Mouse (Mus musculus): ENCODE data around the gene Prkd1. TPM values are rescaled to one million over a fixed set of nuclear protein-coding genes. Genes with fewer than 3 reads are reported as not detected.
A peak's percentile ranks its signal among the peaks of the same experiment; 100 is the strongest.
"Not testable (repeated sequence)": the region's sequence is repeated elsewhere in the genome, so short reads cannot be mapped to it uniquely, and the experiment has no call there.

Gene Prkd1
- polyA plus RNA-seq (2014; fragmentation: Nextera tagmentation; extraction: Ambion mirVana), result 8.9 and 10.1 TPM in 2 replicates

DNA sequence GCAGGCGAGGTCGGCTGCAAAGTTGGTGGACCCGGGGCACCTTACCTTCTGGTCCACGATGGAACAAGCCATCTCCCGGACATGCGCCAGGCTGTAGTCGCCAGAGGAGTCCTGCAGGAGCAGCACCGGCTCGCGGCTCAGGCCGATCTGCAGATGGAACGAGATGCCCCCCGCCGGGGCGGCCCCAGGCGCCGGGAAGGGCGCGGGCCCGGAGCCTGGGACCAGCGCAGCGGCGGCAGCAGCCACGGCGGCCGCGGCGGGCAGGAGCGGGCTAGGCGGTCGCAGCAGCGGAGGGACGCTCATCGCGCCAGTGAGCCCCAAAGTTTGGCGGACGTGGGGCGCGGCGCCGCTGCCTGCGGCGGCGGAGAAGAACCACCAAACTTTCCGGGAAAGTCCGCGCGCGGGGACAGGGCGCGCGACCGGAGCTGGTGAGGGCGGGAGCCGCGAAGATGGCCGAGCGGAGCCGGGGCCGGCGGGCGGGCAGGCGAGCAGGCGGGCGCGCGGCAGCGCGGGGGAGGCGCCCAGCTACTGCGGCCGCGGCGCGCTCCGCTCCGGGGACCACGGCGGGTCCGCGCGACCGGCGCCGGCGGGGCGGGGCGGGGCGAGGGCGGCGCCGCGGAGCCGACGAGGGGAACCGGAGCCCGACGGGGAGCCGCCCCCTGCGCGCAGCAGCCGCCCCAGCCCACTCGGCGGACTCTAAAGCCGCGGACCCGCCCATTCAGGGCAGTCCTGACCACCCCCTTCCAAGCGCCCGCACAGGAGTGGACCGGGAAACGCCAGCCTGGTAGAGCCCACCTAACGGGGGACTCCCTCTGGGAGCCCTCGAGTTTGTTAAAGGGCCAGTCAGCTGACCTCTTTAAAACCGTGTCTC lies at the start of gene Prkd1:
TSS of gene Prkd1 (minus strand) at position 428 of the 871 bp plus-strand sequence.
- H3K4me1 ChIP-seq (ENCODE audit: control insufficient read depth, insufficient read depth, low read length), result no peaks in the 10 kb centered on the region
- peak within 1 kb of the TSS; percentile 85 for H3K4me3 ChIP-seq (ENCODE audit: low read depth, low read length)
- no peaks in the 10 kb centered on the region for H3K27me3 ChIP-seq (ENCODE audit: control insufficient read depth, insufficient read depth, low read length)
- H3K9ac ChIP-seq (replicated peaks; ENCODE audit: low read depth, low read length), result peak within 1 kb of the TSS; percentile 73
- H3K27ac ChIP-seq (ENCODE audit: low read length), result peak within 1 kb of the TSS; percentile 66
- peak within 1 kb of the TSS; percentile 66 for H3K4me2 ChIP-seq (replicated peaks; ENCODE audit: low read depth, low read length)
- H3K9me3 ChIP-seq (ENCODE audit: control insufficient read depth, low read depth, low read length), result no peaks in the 10 kb centered on the region
- WGBS, result under 1% methylated on average over 77 of the region's 114 CpGs
- H3K36me3 ChIP-seq (ENCODE audit: control insufficient read depth, insufficient read depth, low read length), result no peaks in the 10 kb centered on the region
- ATAC-seq (ENCODE audit: insufficient number of reproducible peaks, insufficient read depth, low FRiP score, low read depth), result peak; percentile 95

DNA sequence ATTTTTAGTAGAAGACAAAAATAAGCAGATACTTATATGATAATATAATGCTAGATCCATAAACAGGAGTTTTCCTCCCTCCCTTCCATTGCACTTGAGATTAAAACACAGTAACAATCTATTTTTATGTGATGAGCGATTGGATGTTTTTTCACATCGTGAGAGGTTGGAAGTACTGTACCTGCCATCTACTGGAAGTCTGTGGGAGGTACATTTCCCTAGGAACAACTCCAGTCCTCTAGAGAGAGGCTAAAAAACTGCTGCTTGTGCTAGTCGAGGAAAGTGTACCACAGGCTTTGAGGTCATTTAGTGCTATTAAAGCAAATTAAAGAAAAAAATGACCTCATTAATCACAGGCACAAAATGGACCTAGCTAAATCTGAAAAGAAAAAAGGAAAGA lies 48.6 kb upstream of the Prkd1 start:
- Histone ChIP-seq H3K4me1 (ENCODE audit: control insufficient read depth, insufficient read depth, low read length) (no peaks in the 10 kb centered on the region), H3K36me3 (ENCODE audit: control insufficient read depth, insufficient read depth, low read length) (no peaks in the 10 kb centered on the region), H3K27ac (ENCODE audit: low read length) (no peak overlapping the region), H3K9me3 (ENCODE audit: control insufficient read depth, low read depth, low read length) (no peaks in the 10 kb centered on the region), H3K4me2 (replicated peaks; ENCODE audit: low read depth, low read length) (no peak overlapping the region), H3K4me3 (ENCODE audit: low read depth, low read length) (no peak overlapping the region), H3K27me3 (ENCODE audit: control insufficient read depth, insufficient read depth, low read length) (no peaks in the 10 kb centered on the region), H3K9ac (replicated peaks; ENCODE audit: low read depth, low read length) (no peak overlapping the region)
- WGBS, result 14% methylated on average over 3 of the region's 3 CpGs
- no peak for ATAC-seq (ENCODE audit: insufficient number of reproducible peaks, insufficient read depth, low FRiP score, low read depth)

DNA sequence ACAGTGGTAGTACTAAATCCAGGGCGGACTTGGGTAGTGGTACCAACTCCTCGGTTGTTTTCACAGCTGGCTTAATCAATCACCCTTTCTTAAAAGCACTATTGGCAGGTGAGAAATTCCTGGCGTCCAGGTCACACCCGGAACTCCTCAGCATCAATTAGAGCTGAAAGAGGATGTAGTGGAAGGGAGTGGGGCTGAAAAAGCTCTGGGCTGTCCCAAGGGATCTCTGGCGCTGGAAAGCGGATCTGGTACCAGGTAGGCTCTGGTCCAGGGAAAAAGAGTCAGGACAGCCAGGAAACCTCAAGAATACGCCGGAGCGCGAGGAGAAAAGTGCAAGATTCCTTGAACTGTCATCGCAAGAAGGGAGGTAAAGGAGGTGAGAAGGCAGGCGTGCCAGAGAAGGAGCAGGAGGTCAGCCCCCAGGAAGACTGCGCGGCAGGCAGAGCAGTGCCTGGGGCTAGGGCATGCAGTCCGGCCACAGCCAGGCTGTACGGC lies 675 bp downstream of the Prkd1 start:
- Histone ChIP-seq H3K9me3 (ENCODE audit: control insufficient read depth, low read depth, low read length) (no peaks in the 10 kb centered on the region), H3K4me3 (ENCODE audit: low read depth, low read length) (peak overlapping the region; percentile 85), H3K27me3 (ENCODE audit: control insufficient read depth, insufficient read depth, low read length) (no peaks in the 10 kb centered on the region), H3K36me3 (ENCODE audit: control insufficient read depth, insufficient read depth, low read length) (no peaks in the 10 kb centered on the region), H3K9ac (replicated peaks; ENCODE audit: low read depth, low read length) (peak overlapping the region; percentile 73), H3K27ac (ENCODE audit: low read length) (peak overlapping the region; percentile 66), H3K4me2 (replicated peaks; ENCODE audit: low read depth, low read length) (peak overlapping the region; percentile 66), H3K4me1 (ENCODE audit: control insufficient read depth, insufficient read depth, low read length) (no peaks in the 10 kb centered on the region)
- peak; percentile 54 for ATAC-seq (ENCODE audit: insufficient number of reproducible peaks, insufficient read depth, low FRiP score, low read depth)
- 1% methylated on average over 16 of the region's 16 CpGs for WGBS

DNA sequence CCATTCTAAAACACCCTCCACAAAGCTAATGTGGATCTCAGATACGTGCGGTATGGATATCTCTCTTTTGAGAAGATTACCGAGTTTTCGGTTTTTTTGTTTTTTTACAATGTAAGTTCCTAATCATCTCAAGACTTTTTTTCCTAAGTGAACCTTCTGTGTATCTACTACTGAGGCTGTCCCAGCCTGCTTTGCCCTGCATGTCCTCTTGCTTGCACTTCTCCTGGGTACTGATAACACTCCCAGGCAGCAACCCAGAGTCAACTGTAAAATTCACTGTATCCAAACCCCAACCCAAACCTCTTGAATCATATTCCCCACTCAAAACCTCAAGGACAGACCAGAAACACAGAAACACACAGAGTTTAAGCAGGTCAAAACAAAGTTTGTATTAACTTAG lies 2.0 kb downstream of the Prkd1 start:
- Histone ChIP-seq H3K4me3 (ENCODE audit: low read depth, low read length) (no peak overlapping the region), H3K4me2 (replicated peaks; ENCODE audit: low read depth, low read length) (0 out of 2 replicates have a peak overlapping the region, but pooled peaks have one; percentile 66), H3K27me3 (ENCODE audit: control insufficient read depth, insufficient read depth, low read length) (no peaks in the 10 kb centered on the region), H3K9me3 (ENCODE audit: control insufficient read depth, low read depth, low read length) (no peaks in the 10 kb centered on the region), H3K36me3 (ENCODE audit: control insufficient read depth, insufficient read depth, low read length) (no peaks in the 10 kb centered on the region), H3K27ac (ENCODE audit: low read length) (no peak overlapping the region), H3K4me1 (ENCODE audit: control insufficient read depth, insufficient read depth, low read length) (no peaks in the 10 kb centered on the region), H3K9ac (replicated peaks; ENCODE audit: low read depth, low read length) (no peak overlapping the region)
- ATAC-seq (ENCODE audit: insufficient number of reproducible peaks, insufficient read depth, low FRiP score, low read depth), result no peak
- 89% methylated on average over 4 of the region's 4 CpGs for WGBS

DNA sequence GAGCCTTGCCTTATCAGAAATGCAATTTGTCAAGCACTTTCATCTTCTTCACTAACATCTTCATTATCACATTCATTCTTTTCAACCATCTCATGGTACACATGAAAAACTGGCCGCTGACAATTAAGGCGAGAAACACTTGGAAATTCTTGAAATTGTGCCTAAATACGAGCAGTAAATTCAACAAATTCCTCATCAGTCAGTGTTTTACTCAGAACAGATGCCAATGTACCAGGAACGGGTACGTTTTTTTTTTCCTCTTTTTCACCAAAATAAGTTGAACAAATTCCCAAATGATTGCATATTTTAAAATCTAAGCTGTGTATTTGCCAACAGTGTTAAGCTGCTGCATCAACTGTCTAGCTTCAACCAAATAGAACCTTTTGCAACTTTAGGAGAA lies 6.2 kb downstream of the Prkd1 start:
- Histone ChIP-seq H3K4me3 (ENCODE audit: low read depth, low read length) (no peak overlapping the region), H3K27ac (ENCODE audit: low read length) (no peak overlapping the region), H3K36me3 (ENCODE audit: control insufficient read depth, insufficient read depth, low read length) (no peaks in the 10 kb centered on the region), H3K9ac (replicated peaks; ENCODE audit: low read depth, low read length) (no peak overlapping the region), H3K27me3 (ENCODE audit: control insufficient read depth, insufficient read depth, low read length) (no peaks in the 10 kb centered on the region), H3K4me1 (ENCODE audit: control insufficient read depth, insufficient read depth, low read length) (no peaks in the 10 kb centered on the region), H3K4me2 (replicated peaks; ENCODE audit: low read depth, low read length) (no peak overlapping the region), H3K9me3 (ENCODE audit: control insufficient read depth, low read depth, low read length) (no peaks in the 10 kb centered on the region)
- WGBS, result 67% methylated on average over 5 of the region's 5 CpGs
- ATAC-seq (ENCODE audit: insufficient number of reproducible peaks, insufficient read depth, low FRiP score, low read depth), result no peak

DNA sequence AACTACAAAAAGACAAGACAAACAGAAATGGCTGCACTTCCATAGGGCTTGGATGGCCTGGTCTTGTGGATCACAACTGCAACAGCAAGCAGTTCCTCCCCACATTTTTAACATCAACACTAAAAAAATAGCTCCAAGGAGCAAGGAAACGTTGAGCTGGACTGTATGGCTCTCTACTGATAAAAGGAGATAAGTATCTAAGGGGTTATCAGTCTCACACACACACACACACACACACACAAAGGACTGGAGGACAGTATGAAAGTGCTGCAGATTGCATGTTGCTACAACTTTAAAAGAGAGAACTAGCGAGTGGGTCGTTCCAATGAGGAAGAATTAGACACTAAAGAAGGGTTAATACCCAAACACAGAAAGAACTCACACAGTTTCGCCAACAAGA lies 8.7 kb downstream of the Prkd1 start:
- WGBS, result 76% methylated on average over 4 of the region's 4 CpGs
- no peaks in the 10 kb centered on the region for H3K27me3 ChIP-seq (ENCODE audit: control insufficient read depth, insufficient read depth, low read length)
- ATAC-seq (ENCODE audit: insufficient number of reproducible peaks, insufficient read depth, low FRiP score, low read depth), result no peak
- H3K4me2 ChIP-seq (replicated peaks; ENCODE audit: low read depth, low read length), result no peak overlapping the region
- no peaks in the 10 kb centered on the region for H3K36me3 ChIP-seq (ENCODE audit: control insufficient read depth, insufficient read depth, low read length)
- no peaks in the 10 kb centered on the region for H3K9me3 ChIP-seq (ENCODE audit: control insufficient read depth, low read depth, low read length)
- no peak overlapping the region for H3K4me3 ChIP-seq (ENCODE audit: low read depth, low read length)
- H3K27ac ChIP-seq (ENCODE audit: low read length), result no peak overlapping the region
- H3K9ac ChIP-seq (replicated peaks; ENCODE audit: low read depth, low read length), result no peak overlapping the region
- H3K4me1 ChIP-seq (ENCODE audit: control insufficient read depth, insufficient read depth, low read length), result no peaks in the 10 kb centered on the region

DNA sequence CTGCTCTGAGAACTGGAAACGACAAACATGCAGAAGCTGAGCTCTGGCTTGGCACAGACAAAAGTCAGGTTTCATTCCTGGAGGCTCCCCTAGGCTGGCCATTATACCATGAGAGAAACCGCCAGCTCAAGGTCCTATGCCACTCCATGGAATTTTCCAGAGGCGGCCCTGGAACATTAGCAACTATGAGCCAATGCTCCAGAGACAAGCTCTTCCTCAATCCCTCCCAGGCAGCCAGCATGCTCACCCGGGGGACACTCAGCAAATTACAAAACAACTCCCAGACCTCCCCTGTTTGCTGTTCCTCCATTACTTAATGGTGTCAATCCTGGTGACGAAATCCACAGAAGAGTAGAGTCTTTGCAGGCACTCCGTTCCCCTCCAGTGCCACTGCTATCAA lies 14.5 kb downstream of the Prkd1 start:
- ATAC-seq (ENCODE audit: insufficient number of reproducible peaks, insufficient read depth, low FRiP score, low read depth), result no peak
- H3K9me3 ChIP-seq (ENCODE audit: control insufficient read depth, low read depth, low read length), result no peaks in the 10 kb centered on the region
- no peak overlapping the region for H3K9ac ChIP-seq (replicated peaks; ENCODE audit: low read depth, low read length)
- no peaks in the 10 kb centered on the region for H3K4me1 ChIP-seq (ENCODE audit: control insufficient read depth, insufficient read depth, low read length)
- no peak overlapping the region for H3K27ac ChIP-seq (ENCODE audit: low read length)
- H3K27me3 ChIP-seq (ENCODE audit: control insufficient read depth, insufficient read depth, low read length), result no peaks in the 10 kb centered on the region
- H3K36me3 ChIP-seq (ENCODE audit: control insufficient read depth, insufficient read depth, low read length), result no peaks in the 10 kb centered on the region
- 60% methylated on average over 6 of the region's 6 CpGs for WGBS
- no peak overlapping the region for H3K4me3 ChIP-seq (ENCODE audit: low read depth, low read length)
- no peak overlapping the region for H3K4me2 ChIP-seq (replicated peaks; ENCODE audit: low read depth, low read length)

DNA sequence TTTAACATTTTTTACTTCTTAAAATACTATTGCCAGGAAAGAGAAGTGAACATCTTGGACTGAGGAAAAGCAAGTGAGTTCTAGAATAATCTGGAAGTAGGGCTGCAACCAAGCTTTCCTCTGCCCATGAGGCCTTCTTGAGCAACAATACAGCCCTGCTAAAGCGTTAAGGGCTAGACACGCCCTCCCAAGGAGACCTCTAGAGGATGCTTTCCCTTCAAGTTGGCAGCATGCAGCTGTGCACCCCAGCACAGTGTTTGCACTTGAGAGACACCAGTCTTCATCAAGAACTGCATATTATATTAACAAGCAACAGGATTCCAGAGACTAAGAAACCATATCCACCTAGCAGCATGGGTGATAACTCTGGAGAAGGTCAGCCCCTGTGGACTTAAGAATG lies 22.8 kb downstream of the Prkd1 start:
- H3K27ac ChIP-seq (ENCODE audit: low read length); H3K4me2 ChIP-seq (replicated peaks; ENCODE audit: low read depth, low read length); H3K36me3 ChIP-seq (ENCODE audit: control insufficient read depth, insufficient read depth, low read length); ATAC-seq (ENCODE audit: insufficient number of reproducible peaks, insufficient read depth, low FRiP score, low read depth); H3K9me3 ChIP-seq (ENCODE audit: control insufficient read depth, low read depth, low read length); H3K4me1 ChIP-seq (ENCODE audit: control insufficient read depth, insufficient read depth, low read length); H3K9ac ChIP-seq (replicated peaks; ENCODE audit: low read depth, low read length); H3K4me3 ChIP-seq (ENCODE audit: low read depth, low read length); H3K27me3 ChIP-seq (ENCODE audit: control insufficient read depth, insufficient read depth, low read length): not testable (repeated sequence)
- 56% methylated on average over 2 of the region's 2 CpGs for WGBS
